Mouse (Mus musculus) embryonic stem cell, embryonic (primary cell): Measurements from ENCODE around the gene Fam171b.

Source experiments
- CTCF ChIA-PET, 4 experiments: fragments of 300-600 bp in 2 of 4; fragments of 350-600 bp in 2 of 4; sonication (Branson Sonifier 250); formaldehyde crosslinking; loops; one replicate each; lab custom pipeline; 2022; ENCODE audit warnings: inconsistent platforms in 2 of 4; lab: Charles Lee
- POLR2A ChIA-PET, 4 experiments: fragments of 300-600 bp in 2 of 4; fragments of 350-600 bp in 2 of 4; sonication (Branson Sonifier 250); formaldehyde crosslinking; loops; one replicate each; lab custom pipeline; 2022; ENCODE audit warnings: antibody characterized with exemption in 4 of 4, inconsistent platforms in 1 of 4; lab: Charles Lee

The Fam171b gene

GRCm38 (mm10) chr2:83835313-83836070, 23.1 kb downstream of the Fam171b start:
- POLR2A ChIA-PET = no interaction called here
- CTCF ChIA-PET = no interaction called here

DNA sequence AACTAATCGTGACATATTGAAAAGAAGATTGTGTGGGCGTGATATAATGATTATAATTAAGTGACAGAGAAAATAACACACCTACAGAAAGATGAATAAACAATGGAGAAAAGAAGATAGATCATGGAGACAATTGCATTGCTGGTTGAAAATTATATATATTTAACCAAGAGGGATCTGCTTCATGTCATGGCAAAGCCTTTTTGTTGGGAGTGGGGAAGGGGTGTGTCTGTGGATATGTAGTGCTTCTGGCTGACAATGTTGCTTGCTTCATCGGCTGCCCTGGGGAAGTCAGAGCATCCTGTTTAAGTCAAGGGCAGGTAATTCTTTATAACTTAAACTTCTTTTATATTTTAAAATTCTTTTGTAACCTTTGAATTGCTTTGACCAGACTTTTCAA, 36.1 kb downstream of the Fam171b start:
- POLR2A ChIA-PET = no interaction called here
- CTCF ChIA-PET = no interaction called here

DNA sequence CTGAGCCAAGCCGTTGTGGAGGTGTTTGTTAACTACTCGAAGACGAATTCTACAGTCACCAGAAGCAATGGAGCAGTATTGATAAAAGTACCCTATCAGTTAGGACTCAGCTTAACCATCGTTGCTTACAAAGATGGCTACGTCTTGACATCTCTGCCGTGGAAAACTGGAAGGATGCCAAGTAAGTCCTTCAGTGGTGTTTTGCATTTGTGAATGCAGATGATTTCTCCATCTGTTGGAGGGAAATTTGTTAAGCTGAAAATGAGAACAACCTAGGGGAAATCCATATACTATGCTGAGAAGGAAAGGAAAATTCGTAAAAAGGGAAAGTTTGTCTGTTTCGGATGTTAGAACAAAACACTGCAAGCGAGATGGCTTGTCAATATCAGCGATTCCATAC, 41.0 kb downstream of the Fam171b start:
- POLR2A ChIA-PET = no interaction called here
- CTCF ChIA-PET = no interaction called here

DNA sequence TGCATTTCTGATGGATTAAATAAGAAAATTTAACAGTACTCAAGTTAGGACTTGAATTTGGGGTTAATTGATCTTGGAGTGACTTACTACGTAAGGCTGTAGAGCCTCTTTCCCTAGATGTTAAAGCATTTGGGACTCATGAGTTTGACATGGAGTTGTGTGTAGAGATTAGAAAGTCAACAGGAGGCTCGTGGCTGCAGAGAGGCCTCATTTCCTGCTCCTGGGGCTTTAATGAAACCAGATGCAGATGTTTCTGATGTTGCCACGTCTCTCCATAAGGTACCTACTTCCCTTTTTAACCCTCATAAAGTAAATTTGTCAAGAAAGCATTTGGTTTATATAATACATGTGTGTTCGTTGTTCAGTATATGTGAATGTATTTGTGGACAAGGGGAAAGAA, 43.8 kb downstream of the Fam171b start:
- POLR2A ChIA-PET = no interaction called here
- CTCF ChIA-PET = no interaction called here

GRCm38 (mm10) chr2:83883850-83884420, 71.5 kb downstream of the Fam171b start:
- ChIA-PET POLR2A (interaction anchor here in 2 of 4 experiments (0.6 to 0.9 kb wide), 3 partner anchors 63 to 1584 kb away, joined by 3 to 6 read pairs (median 3); no protein-coding TSS in a partner anchor), CTCF (no interaction called here)

DNA sequence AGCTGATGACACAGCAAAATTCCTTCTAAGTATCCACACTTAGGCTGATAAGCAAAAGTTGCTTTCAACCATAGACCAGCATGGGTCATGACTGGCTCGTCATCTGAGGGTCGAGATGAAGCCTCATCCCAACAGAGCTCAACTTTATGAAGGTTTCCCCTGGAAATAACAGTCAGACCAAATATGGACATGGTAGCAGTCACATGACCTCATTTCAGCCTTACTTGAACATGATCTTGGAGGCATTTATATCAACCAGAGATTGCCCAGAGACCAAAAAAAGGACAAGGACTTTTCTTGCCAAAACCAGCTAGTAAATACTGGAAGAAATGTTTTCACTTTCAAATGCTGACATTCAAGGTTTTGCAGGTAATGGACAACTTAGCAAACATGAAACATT, 81.3 kb downstream of the Fam171b start:
- POLR2A ChIA-PET = interaction anchor here in 1 of 4 experiments (0.7 kb wide), 1 partner anchor 8 kb away, joined by 3 read pairs; no protein-coding TSS in a partner anchor
- CTCF ChIA-PET = interaction anchor here in 1 of 4 experiments (0.6 kb wide), 1 partner anchor 559 kb away, joined by 9 read pairs; no protein-coding TSS in a partner anchor

- POLR2A ChIA-PET = interaction anchor here in 1 of 4 experiments (1.4 kb wide), 1 partner anchor 9 kb away, joined by 3 read pairs; no protein-coding TSS in a partner anchor
- CTCF ChIA-PET = no interaction called here
Measured at GRCm38 (mm10) chr2:83901896-83902540, 89.6 kb downstream of the Fam171b start.

DNA sequence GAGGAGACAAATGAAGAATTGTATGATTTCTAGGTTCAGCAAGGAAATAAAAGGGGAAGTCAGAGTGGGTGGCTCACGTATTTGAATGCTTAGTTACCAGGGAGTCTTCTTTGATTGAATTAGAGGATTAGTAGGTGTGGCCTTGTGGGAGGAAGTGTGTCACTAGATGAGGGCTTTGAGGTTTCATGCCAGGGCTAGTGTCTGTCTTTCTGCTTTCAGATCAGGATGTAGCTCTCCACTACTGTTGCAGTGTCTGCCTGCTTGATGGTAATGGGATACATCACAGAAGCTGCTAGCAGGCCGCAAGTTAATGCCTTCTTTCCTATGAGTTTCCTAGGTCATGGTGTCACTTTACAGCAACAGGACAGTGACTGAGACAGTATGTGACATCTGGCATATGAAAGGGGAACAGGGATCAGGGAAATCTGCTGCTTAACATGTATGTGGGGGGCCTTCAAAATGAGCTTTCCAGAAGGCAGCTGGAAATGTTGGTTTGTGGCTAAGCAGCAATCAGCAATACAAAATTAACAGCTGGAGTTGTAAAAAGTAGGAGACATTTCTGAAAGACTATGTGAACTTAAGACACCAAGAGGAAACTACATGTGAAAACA, 117.1 kb downstream of the Fam171b start:
- ChIA-PET POLR2A (interaction anchor here in 1 of 4 experiments (0.6 kb wide), 1 partner anchor 172 kb away, joined by 3 read pairs; no protein-coding TSS in a partner anchor), CTCF (no interaction called here)
